12 mouse cellular contexts compared by ENCODE assay signal in the genomic region with DNA sequence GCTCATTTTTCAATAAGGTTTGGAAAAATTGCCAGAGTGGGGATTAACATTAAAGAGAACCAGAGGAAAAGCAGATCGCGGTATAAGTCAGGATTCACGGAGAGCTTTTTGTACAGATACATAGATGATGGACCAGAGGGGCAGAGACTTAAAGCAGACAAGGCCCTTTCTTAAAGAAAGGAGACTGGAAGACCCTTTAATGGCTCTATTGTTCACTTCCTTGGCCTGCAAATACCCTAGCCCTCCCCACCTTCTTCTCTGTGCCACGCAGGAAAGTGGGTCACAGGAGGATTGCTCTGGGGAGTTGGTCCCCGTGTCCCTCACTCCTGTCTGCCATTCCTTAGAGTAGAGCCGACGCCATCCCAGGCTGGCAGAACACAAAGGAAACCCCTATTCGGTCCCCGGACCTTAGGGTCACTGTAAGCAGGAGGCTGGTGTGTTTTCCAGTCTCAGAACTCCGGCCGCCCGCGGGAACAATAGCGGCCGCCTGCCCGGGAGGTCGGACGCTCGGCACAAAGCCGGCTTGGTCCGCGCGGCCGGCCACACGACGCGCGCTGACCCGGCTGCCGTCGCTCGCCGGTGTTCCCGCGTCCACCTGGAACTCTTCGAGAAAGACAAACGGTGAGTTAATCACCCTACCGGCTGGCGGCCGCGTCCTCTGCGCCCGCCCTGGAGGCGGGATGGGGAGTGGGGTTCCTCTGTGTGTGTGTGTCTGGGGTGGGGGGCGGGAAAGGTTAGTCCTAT. TPM values are rescaled to one million over a fixed set of nuclear protein-coding genes. Genes with fewer than 3 reads are reported as not detected.
DNase-seq lines count a peak whose midpoint lies in the region; ATAC-seq lines count a peak whose summit lies in the region.
"Had no signal": no experiment of that assay in that cellular context is flagged by ENCODE, and none has a peak within 500 bp of the region (broad histone marks: within the 10 kb centered on the region; RNA-seq: fewer than 3 reads in every experiment).

No protein-coding gene starts in this region.

- H3K4me2 ChIP-seq in liver, embryonic 11.5 days, result peak overlapping the region; percentile 57
- peak overlapping the region; percentile 62 for H3K4me2 ChIP-seq in embryonic facial prominence, embryonic 14.5 days (ENCODE audit: low read depth, low read length)
- H3K4me2 ChIP-seq in neural tube, embryonic 14.5 days (ENCODE audit: low read depth, low read length), result peak overlapping the region; percentile 69

- H3K9me3 ChIP-seq in liver, embryonic 11.5 days (ENCODE audit: control insufficient read depth, low read length), result no peaks in the 10 kb centered on the region
- H3K9me3 ChIP-seq in embryonic facial prominence, embryonic 14.5 days (ENCODE audit: control insufficient read depth, low read length), result no peaks in the 10 kb centered on the region
- H3K9me3 ChIP-seq in neural tube, embryonic 14.5 days (ENCODE audit: control insufficient read depth, low read length), result no peaks in the 10 kb centered on the region

- 4% methylated on average over 45 of the region's 45 CpGs for WGBS in liver, embryonic 11.5 days
- WGBS in embryonic facial prominence, embryonic 14.5 days, result 4% methylated on average over 19 of the region's 45 CpGs
- WGBS in neural tube, embryonic 14.5 days, result 2% methylated on average over 43 of the region's 45 CpGs

- no peak for DNase-seq in liver, embryonic 11.5 days (ENCODE audit: low spot score)
- no peak for DNase-seq in liver
- DNase-seq in embryonic facial prominence, embryonic 14.5 days (ENCODE audit: low spot score), result no peak
- DNase-seq in kidney, postnatal 10 days, result peak; percentile 44
- no peak for DNase-seq in adrenal gland, adult 8-10 months
- no peak for DNase-seq in cerebellum, adult 11 months
- DNase-seq: heart, adult 18-20 months; lung, postnatal 36 days had no signal

- ATAC-seq in liver, embryonic 11.5 days (replicated peaks; ENCODE audit: low FRiP score), result no peak
- peak; percentile 37; the same call in 1 of the 2 replicates for ATAC-seq in embryonic facial prominence, embryonic 14.5 days (ENCODE audit: low read depth)
- ATAC-seq in neural tube, embryonic 14.5 days (ENCODE audit: low read depth), result peak; percentile 12; the same call in 1 of the 2 replicates
- ATAC-seq in inflammation-experienced regulatory T-cells, adult 6 months, result no peak
- ATAC-seq: Patski had no signal

- peaks cover 4% of the 10 kb centered on the region; the same call in 1 of the 2 replicates for H3K4me1 ChIP-seq in liver, embryonic 11.5 days (replicated peaks; ENCODE audit: control insufficient read depth, insufficient read depth, low read length)
- H3K4me1 ChIP-seq in embryonic facial prominence, embryonic 14.5 days (ENCODE audit: control insufficient read depth, insufficient read depth, low read length), result peaks cover 17% of the 10 kb centered on the region; the same call in 1 of the 2 replicates
- H3K4me1 ChIP-seq in neural tube, embryonic 14.5 days (ENCODE audit: control insufficient read depth, insufficient read depth, low read length), result peaks cover 42% of the 10 kb centered on the region

- H3K36me3 ChIP-seq in liver, embryonic 11.5 days (ENCODE audit: control insufficient read depth, insufficient read depth, low read length), result no peaks in the 10 kb centered on the region
- H3K36me3 ChIP-seq in embryonic facial prominence, embryonic 14.5 days (ENCODE audit: control insufficient read depth, insufficient read depth, low read length), result no peaks in the 10 kb centered on the region
- no peaks in the 10 kb centered on the region for H3K36me3 ChIP-seq in neural tube, embryonic 14.5 days (ENCODE audit: control insufficient read depth, insufficient read depth, low read length)

- H3K27me3 ChIP-seq in liver, embryonic 11.5 days (replicated peaks; ENCODE audit: control insufficient read depth, insufficient read depth, low read length), result peaks cover 80% of the 10 kb centered on the region
- peaks cover 98% of the 10 kb centered on the region for H3K27me3 ChIP-seq in embryonic facial prominence, embryonic 14.5 days (replicated peaks; ENCODE audit: control insufficient read depth, insufficient read depth, low read length)
- no peaks in the 10 kb centered on the region for H3K27me3 ChIP-seq in neural tube, embryonic 14.5 days (ENCODE audit: control insufficient read depth, insufficient read depth, low read length)

- no peak overlapping the region for H3K9ac ChIP-seq in liver, embryonic 11.5 days (ENCODE audit: low read depth, low read length)
- H3K9ac ChIP-seq in embryonic facial prominence, embryonic 14.5 days (ENCODE audit: low read depth, low read length), result peak overlapping the region; percentile 38; the same call in 1 of the 2 replicates
- peak overlapping the region; percentile 57 for H3K9ac ChIP-seq in neural tube, embryonic 14.5 days (replicated peaks; ENCODE audit: low read depth, low read length)

- H3K4me3 ChIP-seq in liver, embryonic 11.5 days (ENCODE audit: low read depth, low read length), result peak overlapping the region; percentile 26
- peak overlapping the region; percentile 33 for H3K4me3 ChIP-seq in embryonic facial prominence, embryonic 14.5 days (ENCODE audit: low read depth, low read length)
- peak overlapping the region; percentile 32 for H3K4me3 ChIP-seq in neural tube, embryonic 14.5 days (ENCODE audit: low read depth, low read length)

- 0 out of 2 replicates have a peak overlapping the region, but pooled peaks have one; percentile 7 for H3K27ac ChIP-seq in liver, embryonic 11.5 days (ENCODE audit: low read depth, low read length)
- H3K27ac ChIP-seq in embryonic facial prominence, embryonic 14.5 days (replicated peaks; ENCODE audit: low read depth, low read length), result no peak overlapping the region
- H3K27ac ChIP-seq in neural tube, embryonic 14.5 days (ENCODE audit: low read depth, low read length), result 0 out of 2 replicates have a peak overlapping the region, but pooled peaks have one; percentile 52

RNA-seq across cellular contexts. Expression of a gene that starts 10.2 kb away (rescaled TPM):
- polyA plus RNA-seq in liver, embryonic 11.5 days (2014; fragmentation: Nextera tagmentation; extraction: Ambion mirVana), result 0.11 TPM in 1 of 2 replicates, not detected in the other
- 3.9 and 4.7 TPM in 2 replicates for polyA plus RNA-seq in embryonic facial prominence, embryonic 14.5 days (2014; fragmentation: Nextera tagmentation; extraction: Ambion mirVana)
- polyA plus RNA-seq in neural tube, embryonic 14.5 days (2014; fragmentation: Nextera tagmentation; extraction: Ambion mirVana), result 0.32 and 4.6 TPM in 2 replicates
- not detected for total RNA-seq in adrenal gland, adult 8-10 months (2022)
- polyA plus RNA-seq in inflammation-experienced regulatory T-cells, adult 6 months (2017; shearing (Covaris generic)), result not detected
- total RNA-seq: heart, adult 18-20 months had no signal
- polyA plus RNA-seq: Patski; spleen, adult 2 months had no signal

RNA-seq across cellular contexts. Expression of a gene that starts 26.1 kb away (rescaled TPM):
- polyA plus RNA-seq in liver, embryonic 11.5 days (2014; fragmentation: Nextera tagmentation; extraction: Ambion mirVana), result not detected in 2 replicates
- 0.13 TPM in 1 of 2 replicates, not detected in the other for polyA plus RNA-seq in embryonic facial prominence, embryonic 14.5 days (2014; fragmentation: Nextera tagmentation; extraction: Ambion mirVana)
- 1.4 and 2.5 TPM in 2 replicates for polyA plus RNA-seq in neural tube, embryonic 14.5 days (2014; fragmentation: Nextera tagmentation; extraction: Ambion mirVana)
- total RNA-seq in adrenal gland, adult 8-10 months (2022), result 1 to 10 TPM; 1.3 to 3.6 (median 3.2) TPM
- polyA plus RNA-seq in inflammation-experienced regulatory T-cells, adult 6 months (2017; shearing (Covaris generic)), result not detected
- total RNA-seq: heart, adult 18-20 months had no signal
- polyA plus RNA-seq: spleen, adult 2 months had no signal

RNA-seq across cellular contexts. Expression of a gene that starts 40.9 kb away (rescaled TPM):
- 0.14 and 0.18 TPM in 2 replicates for polyA plus RNA-seq in liver, embryonic 11.5 days (2014; fragmentation: Nextera tagmentation; extraction: Ambion mirVana)
- polyA plus RNA-seq in embryonic facial prominence, embryonic 14.5 days (2014; fragmentation: Nextera tagmentation; extraction: Ambion mirVana), result 0.63 and 0.82 TPM in 2 replicates
- polyA plus RNA-seq in neural tube, embryonic 14.5 days (2014; fragmentation: Nextera tagmentation; extraction: Ambion mirVana), result 4.7 and 5.5 TPM in 2 replicates
- total RNA-seq in adrenal gland, adult 8-10 months (2022), result 10 to 100 TPM; 16.8 to 37.2 (median 31.3) TPM
- not detected for polyA plus RNA-seq in inflammation-experienced regulatory T-cells, adult 6 months (2017; shearing (Covaris generic))

RNA-seq across cellular contexts. Expression of a gene that starts 40.9 kb away (rescaled TPM):
- 0.47 and 0.87 TPM in 2 replicates for polyA plus RNA-seq in liver, embryonic 11.5 days (2014; fragmentation: Nextera tagmentation; extraction: Ambion mirVana)
- polyA plus RNA-seq in embryonic facial prominence, embryonic 14.5 days (2014; fragmentation: Nextera tagmentation; extraction: Ambion mirVana), result 3.8 and 4.7 TPM in 2 replicates
- 13.5 and 13.9 TPM in 2 replicates for polyA plus RNA-seq in neural tube, embryonic 14.5 days (2014; fragmentation: Nextera tagmentation; extraction: Ambion mirVana)
- 1 to 10 TPM in 3 of 4 experiments, under 1 TPM in 1; 0.73 to 1.9 (median 1.5) TPM for total RNA-seq in adrenal gland, adult 8-10 months (2022)
- not detected for polyA plus RNA-seq in inflammation-experienced regulatory T-cells, adult 6 months (2017; shearing (Covaris generic))
- total RNA-seq: heart, adult 18-20 months had no signal
- polyA plus RNA-seq: spleen, adult 2 months had no signal

RNA-seq across cellular contexts. Expression of a gene that starts 48.2 kb away (rescaled TPM):
- polyA plus RNA-seq in liver, embryonic 11.5 days (2014; fragmentation: Nextera tagmentation; extraction: Ambion mirVana), result 0.82 and 1.2 TPM in 2 replicates
- polyA plus RNA-seq in embryonic facial prominence, embryonic 14.5 days (2014; fragmentation: Nextera tagmentation; extraction: Ambion mirVana), result 8.7 and 10.3 TPM in 2 replicates
- polyA plus RNA-seq in neural tube, embryonic 14.5 days (2014; fragmentation: Nextera tagmentation; extraction: Ambion mirVana), result 19.9 and 23.6 TPM in 2 replicates
- total RNA-seq in adrenal gland, adult 8-10 months (2022), result 10 to 100 TPM; 33.3 to 45.8 (median 36.6) TPM
- polyA plus RNA-seq in inflammation-experienced regulatory T-cells, adult 6 months (2017; shearing (Covaris generic)), result not detected

Comparison
In these comparisons a context has a peak if more than half of its experiments do, and no peak if none do; other contexts are left out.
1. ATAC-seq: peak in embryonic facial prominence, embryonic 14.5 days (single experiment) and neural tube, embryonic 14.5 days (single experiment); none in liver, embryonic 11.5 days (single experiment) and inflammation-experienced regulatory T-cells, adult 6 months (single experiment).
2. Peak in every context shown above with its lines, with median percentiles within 50 percentile points of each other: H3K4me2 ChIP-seq and H3K4me3 ChIP-seq.